Mouse (Mus musculus) hindbrain, postnatal 0 days (tissue): ENCODE results near the gene Vps37d. TPM values are rescaled to one million over a fixed set of nuclear protein-coding genes. Genes with fewer than 3 reads are reported as not detected.

Experiments
- ATAC-seq: fragments of 200-750 bp; cut with Nextera tagmentation; 2 replicates; pipeline ENCODE4 v1.8.0; 2017; ENCODE audit warnings: mild to moderate bottlenecking, moderate TSS enrichment, moderate library complexity
- DNase-seq: peaks from one replicate; pipeline ENCODE4 v3.0.0-alpha.2; 2015; ENCODE audit warnings: low spot score
- H3K27ac ChIP-seq: fragments of 300-500 bp; sonication (generic); 2 replicates; pipeline ENCODE4 v1.5.1; 2014; ENCODE audit warnings: mild to moderate bottlenecking
- H3K27me3 ChIP-seq: fragments of 300-500 bp; sonication (generic); 2 replicates; pipeline ENCODE4 v1.6.1; 2014; ENCODE audit warnings: low read length, mixed read lengths; ENCODE audit not compliant: insufficient read depth
- H3K36me3 ChIP-seq: fragments of 300-500 bp; sonication (generic); 2 replicates; pipeline ENCODE4 v1.6.1; 2014; ENCODE audit warnings: low read length, mixed read lengths; ENCODE audit not compliant: insufficient read depth
- H3K4me1 ChIP-seq: fragments of 300-500 bp; sonication (generic); 2 replicates; pipeline ENCODE4 v1.6.1; 2014; ENCODE audit warnings: antibody characterized with exemption, low read length, mixed read lengths; ENCODE audit not compliant: insufficient read depth
- H3K4me2 ChIP-seq: fragments of 300-500 bp; sonication (generic); 2 replicates; pipeline ENCODE4 v1.6.1; 2014; ENCODE audit warnings: low read depth, mild to moderate bottlenecking, low read length, moderate library complexity, mixed read lengths
- H3K4me3 ChIP-seq: fragments of 300-500 bp; sonication (generic); 2 replicates; pipeline ENCODE4 v1.5.1; 2014; ENCODE audit warnings: low read length
- H3K9ac ChIP-seq: fragments of 300-500 bp; sonication (generic); replicated peaks from 2 replicates; pipeline ENCODE4 v1.6.1; 2014; ENCODE audit warnings: mild to moderate bottlenecking, low read length, moderate library complexity, mixed read lengths
- H3K9me3 ChIP-seq: fragments of 300-500 bp; sonication (generic); 2 replicates; pipeline ENCODE4 v1.6.1; 2016; ENCODE audit warnings: low read length, mixed read lengths
- CTCF ChIP-seq: IDR thresholded peaks from 2 replicates; pipeline ENCODE4 v1.5.1; 2016; ENCODE audit warnings: antibody characterized with exemption, control low read depth, low read depth
- WGBS: fragments of 180-500 bp; shearing (Covaris S2); extraction: QIAGEN DNeasy Blood & Tissue Kit; methylation state at CpG from one replicate; pipeline ENCODE4 v1.1.7; 2014; 5-methylcytosine and 5-hydroxymethylcytosine counted together
- polyA plus RNA-seq: library from polyadenylated mRNA; unstranded; fragments of >200 nt; fragmentation: Nextera tagmentation; extraction: Ambion mirVana; gene quantifications from 2 replicates; pipeline ENCODE4 v1.2.1, GENCODE M21; 2015
- total RNA-seq: library from RNA; depleted of rRNA; stranded (reverse); fragments of >200 nt; gene quantifications from 2 replicates; pipeline ENCODE4 v1.2.3, GENCODE M21; 2014; rRNA removed

The Vps37d gene
- total and polyA plus RNA-seq, 2 experiments from 2014 or later = 30.0 to 97.1 TPM

- Histone ChIP-seq H3K9me3 (peaks cover 3% of the 10 kb centered on the region; the same call in 1 of the 2 replicates), H3K27me3 (no peaks in the 10 kb centered on the region), H3K4me2 (no peak overlapping the region), H3K27ac (no peak overlapping the region), H3K4me1 (0 out of 2 replicates have a peak, but pooled peaks cover 8% of the 10 kb centered on the region), H3K36me3 (peaks cover 10% of the 10 kb centered on the region), H3K9ac (no peak overlapping the region), H3K4me3 (no peak overlapping the region)
- TF ChIP-seq CTCF = no peak
- WGBS = 94% methylated on average over 5 of the region's 5 CpGs
- ATAC-seq (no peak), DNase-seq (no peak)
These were observed 45.5 kb downstream of the Vps37d start for GRCm38 (mm10) chr5:135032581-135032980.

- Histone ChIP-seq H3K27ac (no peak overlapping the region), H3K4me3 (no peak overlapping the region), H3K9ac (no peak overlapping the region), H3K4me2 (0 out of 2 replicates have a peak overlapping the region, but pooled peaks have one; percentile 23), H3K27me3 (no peaks in the 10 kb centered on the region), H3K4me1 (peaks cover 19% of the 10 kb centered on the region), H3K36me3 (no peaks in the 10 kb centered on the region), H3K9me3 (no peaks in the 10 kb centered on the region)
- WGBS = 47% methylated on average over 18 of the region's 18 CpGs
- no peak for TF ChIP-seq CTCF
- ATAC-seq (no peak), DNase-seq (peak; percentile 35)
These were observed 48.8 kb downstream of the Vps37d start for GRCm38 (mm10) chr5:135029007-135029854.

GRCm38 (mm10) chr5:135025899-135026298, 52.2 kb downstream of the Vps37d start:
- DNase-seq = no peak
- H3K4me1 ChIP-seq = peaks cover 22% of the 10 kb centered on the region

GRCm38 (mm10) chr5:135024665-135025224, 53.3 kb downstream of the Vps37d start:
- ATAC-seq (no peak), DNase-seq (no peak)
- Histone ChIP-seq H3K27ac (no peak overlapping the region), H3K27me3 (no peaks in the 10 kb centered on the region), H3K9ac (peak overlapping the region; percentile 77; the same call in 1 of the 2 replicates), H3K4me2 (peak overlapping the region; percentile 96), H3K36me3 (no peaks in the 10 kb centered on the region), H3K4me3 (peak overlapping the region; percentile 74), H3K4me1 (peaks cover 22% of the 10 kb centered on the region), H3K9me3 (no peaks in the 10 kb centered on the region)
- TF ChIP-seq CTCF = no peak
- 72% methylated on average over 11 of the region's 11 CpGs for WGBS

More at GRCm38 (mm10) chr5:135025899-135026298, 52.2 kb downstream of the Vps37d start:
- Histone ChIP-seq H3K36me3 (no peaks in the 10 kb centered on the region), H3K27ac (no peak overlapping the region), H3K4me3 (no peak overlapping the region), H3K4me2 (peak overlapping the region; percentile 27; the same call in 1 of the 2 replicates), H3K9me3 (no peaks in the 10 kb centered on the region), H3K27me3 (no peaks in the 10 kb centered on the region), H3K9ac (no peak overlapping the region)
- 19% methylated on average over 7 of the region's 7 CpGs for WGBS
- no peak for ATAC-seq
- TF ChIP-seq CTCF = no peak

GRCm38 (mm10) chr5:135023344-135024173, 54.5 kb downstream of the Vps37d start, which contains the start of gene Stx1a:
TSS of gene Stx1a (plus strand) at chr5:135023482.
- peak within 1 kb of the TSS; percentile 77 for H3K9ac ChIP-seq
- no peaks in the 10 kb centered on the region for H3K27me3 ChIP-seq
- peak; percentile 90 for ATAC-seq
- no peaks in the 10 kb centered on the region for H3K36me3 ChIP-seq
- peak; percentile 93 for DNase-seq
- H3K4me2 ChIP-seq = peak within 1 kb of the TSS; percentile 96
- H3K9me3 ChIP-seq = no peaks in the 10 kb centered on the region
- H3K27ac ChIP-seq = no peak within 1 kb of the TSS; the same call in 1 of the 2 replicates
- WGBS = under 1% methylated on average over 54 of the region's 61 CpGs
- H3K4me3 ChIP-seq = peak within 1 kb of the TSS; percentile 74
- peaks cover 15% of the 10 kb centered on the region for H3K4me1 ChIP-seq
- peak; percentile 17; the same call in 1 of the 2 replicates for TF ChIP-seq CTCF

Other genes starting within 250 kb of the Vps37d start
- not detected in 2 replicates for gene Tmem270, start 171.5 kb downstream of the Vps37d start, total RNA-seq
- gene Tmem270, start 171.5 kb downstream of the Vps37d start, polyA plus RNA-seq = not detected in 2 replicates
- gene Cldn13, start 162.7 kb downstream of the Vps37d start, total RNA-seq = not detected in 2 replicates
- gene Cldn13, start 162.7 kb downstream of the Vps37d start, polyA plus RNA-seq = not detected in 2 replicates
- 8.1 and 10.9 TPM in 2 replicates for gene Mettl27, start 145.9 kb downstream of the Vps37d start, total RNA-seq
- gene Mettl27, start 145.9 kb downstream of the Vps37d start, polyA plus RNA-seq = 8.5 and 11.0 TPM in 2 replicates
- gene Cldn4, start 131.3 kb downstream of the Vps37d start, total RNA-seq = not detected in 2 replicates
- gene Cldn4, start 131.3 kb downstream of the Vps37d start, polyA plus RNA-seq = not detected in 2 replicates
- gene Cldn3, start 92.1 kb downstream of the Vps37d start, total RNA-seq = 3.6 and 10.5 TPM in 2 replicates
- gene Cldn3, start 92.1 kb downstream of the Vps37d start, polyA plus RNA-seq = 4.7 and 5.9 TPM in 2 replicates
- gene Abhd11, start 69.1 kb downstream of the Vps37d start, total RNA-seq = 60.7 and 72.4 TPM in 2 replicates
- gene Abhd11, start 69.1 kb downstream of the Vps37d start, polyA plus RNA-seq = 81.7 and 83.7 TPM in 2 replicates
- gene Stx1a, start 54.8 kb downstream of the Vps37d start, total RNA-seq = 141 and 149 TPM in 2 replicates
- 118 and 126 TPM in 2 replicates for gene Stx1a, start 54.8 kb downstream of the Vps37d start, polyA plus RNA-seq
- 14.7 and 19.6 TPM in 2 replicates for gene Dnajc30, start 14.1 kb downstream of the Vps37d start, total RNA-seq
- gene Dnajc30, start 14.1 kb downstream of the Vps37d start, polyA plus RNA-seq = 43.4 and 45.3 TPM in 2 replicates
- 44.8 and 52.2 TPM in 2 replicates for gene Bud23, start 13.3 kb downstream of the Vps37d start, total RNA-seq
- 64.5 TPM in 2 replicates for gene Bud23, start 13.3 kb downstream of the Vps37d start, polyA plus RNA-seq
- 0.58 and 2.3 TPM in 2 replicates for gene Mlxipl, start 11.6 kb upstream of the Vps37d start, total RNA-seq
- gene Mlxipl, start 11.6 kb upstream of the Vps37d start, polyA plus RNA-seq = 0.86 and 1.4 TPM in 2 replicates
- gene Tbl2, start 71.4 kb upstream of the Vps37d start, total RNA-seq = 36.9 and 43.7 TPM in 2 replicates
- gene Tbl2, start 71.4 kb upstream of the Vps37d start, polyA plus RNA-seq = 10.7 and 12.3 TPM in 2 replicates
- gene Bcl7b, start 90.0 kb upstream of the Vps37d start, total RNA-seq = 13.7 and 18.5 TPM in 2 replicates
- 32.5 and 36.4 TPM in 2 replicates for gene Bcl7b, start 90.0 kb upstream of the Vps37d start, polyA plus RNA-seq
- gene Baz1b, start 109.0 kb upstream of the Vps37d start, total RNA-seq = 35.5 and 42.9 TPM in 2 replicates
- gene Baz1b, start 109.0 kb upstream of the Vps37d start, polyA plus RNA-seq = 15.8 and 16.7 TPM in 2 replicates
- 35.1 and 49.8 TPM in 2 replicates for gene Fzd9, start 173.0 kb upstream of the Vps37d start, total RNA-seq
- 18.0 TPM in 2 replicates for gene Fzd9, start 173.0 kb upstream of the Vps37d start, polyA plus RNA-seq